Mouse (Mus musculus) midbrain, postnatal 0 days (tissue): Measurements from ENCODE around the gene 2310033P09Rik. TPM values are rescaled to one million over a fixed set of nuclear protein-coding genes. Genes with fewer than 3 reads are reported as not detected.

Experiments
- ATAC-seq: fragments of 200-750 bp; cut with Nextera tagmentation; 2 replicates; pipeline ENCODE4 v1.8.0; 2017; ENCODE audit warnings: moderate number of reproducible peaks, mild to moderate bottlenecking, moderate TSS enrichment, moderate library complexity; ENCODE audit not compliant: low FRiP score
- DNase-seq: peaks from one replicate; pipeline ENCODE4 v3.0.0-alpha.2; 2015; ENCODE audit warnings: low spot score
- H3K27ac ChIP-seq: fragments of 300-500 bp; sonication (generic); 2 replicates; pipeline ENCODE4 v1.5.1; 2014; ENCODE audit warnings: low read depth, mild to moderate bottlenecking, low read length, mixed read lengths
- H3K27me3 ChIP-seq: fragments of 300-500 bp; sonication (generic); 2 replicates; pipeline ENCODE4 v1.6.1; 2014; ENCODE audit warnings: low read length, control low read depth, mixed read lengths; ENCODE audit not compliant: insufficient read depth
- H3K36me3 ChIP-seq: fragments of 300-500 bp; sonication (generic); 2 replicates; pipeline ENCODE4 v1.6.1; 2014; ENCODE audit warnings: low read length, control low read depth, mixed read lengths; ENCODE audit not compliant: insufficient read depth
- H3K4me1 ChIP-seq: fragments of 300-500 bp; sonication (generic); 2 replicates; pipeline ENCODE4 v1.6.1; 2014; ENCODE audit warnings: mild to moderate bottlenecking, control low read depth, antibody characterized with exemption, low read length, mixed read lengths; ENCODE audit not compliant: insufficient read depth
- H3K4me2 ChIP-seq: fragments of 300-500 bp; sonication (generic); 2 replicates; pipeline ENCODE4 v1.6.1; 2014; ENCODE audit warnings: low read depth, mild to moderate bottlenecking, low read length, mixed read lengths; ENCODE audit not compliant: poor library complexity, severe bottlenecking
- H3K4me3 ChIP-seq: fragments of 300-500 bp; sonication (generic); 2 replicates; pipeline ENCODE4 v1.5.1; 2014; ENCODE audit warnings: low read depth, mild to moderate bottlenecking, low read length, moderate library complexity
- H3K9ac ChIP-seq: fragments of 300-500 bp; sonication (generic); replicated peaks from 2 replicates; pipeline ENCODE4 v1.6.1; 2014; ENCODE audit warnings: mild to moderate bottlenecking, low read length, moderate library complexity, mixed read lengths; ENCODE audit not compliant: poor library complexity, severe bottlenecking
- H3K9me3 ChIP-seq: fragments of 300-500 bp; sonication (generic); 2 replicates; pipeline ENCODE4 v1.6.1; 2016; ENCODE audit warnings: low read length, control low read depth
- CTCF ChIP-seq: IDR thresholded peaks from 2 replicates; pipeline ENCODE4 v1.5.1; 2016; ENCODE audit warnings: antibody characterized with exemption, mild to moderate bottlenecking
- WGBS: fragments of 180-500 bp; shearing (Covaris S2); extraction: QIAGEN DNeasy Blood & Tissue Kit; methylation state at CpG from one replicate; pipeline ENCODE4 v1.1.7; 2014; 5-methylcytosine and 5-hydroxymethylcytosine counted together
- polyA plus RNA-seq: library from polyadenylated mRNA; unstranded; fragments of >200 nt; fragmentation: Nextera tagmentation; extraction: Ambion mirVana; gene quantifications from 2 replicates; pipeline ENCODE4 v1.2.1, GENCODE M21; 2015
- total RNA-seq: library from RNA; depleted of rRNA; stranded (reverse); fragments of >200 nt; gene quantifications from 2 replicates; pipeline ENCODE4 v1.2.3, GENCODE M21; 2014

2310033P09Rik gene
- total and polyA plus RNA-seq, 2 experiments from 2014 or later, result 7.0 to 28.3 TPM

- 87% methylated on average over 6 of the region's 6 CpGs for WGBS
- no peaks in the 10 kb centered on the region for H3K9me3 ChIP-seq
- H3K4me1 ChIP-seq, result no peaks in the 10 kb centered on the region
- DNase-seq, result no peak
- no peak overlapping the region for H3K9ac ChIP-seq
- TF ChIP-seq CTCF, result no peak
- H3K4me2 ChIP-seq, result no peak overlapping the region
- ATAC-seq, result no peak
- H3K27me3 ChIP-seq, result no peaks in the 10 kb centered on the region
- H3K36me3 ChIP-seq, result peaks cover 39% of the 10 kb centered on the region
- no peak overlapping the region for H3K4me3 ChIP-seq
- no peak overlapping the region for H3K27ac ChIP-seq
Observed at GRCm38 (mm10) chr11:59187706-59188105, 20.4 kb upstream of the 2310033P09Rik start.

GRCm38 (mm10) chr11:59191231-59192058 lies 16.7 kb upstream of the 2310033P09Rik start:
- Histone ChIP-seq H3K4me3 (peak overlapping the region; percentile 76), H3K4me2 (peak overlapping the region; percentile 64), H3K27me3 (no peaks in the 10 kb centered on the region), H3K27ac (peak overlapping the region; percentile 87), H3K36me3 (peaks cover 5% of the 10 kb centered on the region), H3K9me3 (no peaks in the 10 kb centered on the region), H3K9ac (peak overlapping the region; percentile 80), H3K4me1 (no peaks in the 10 kb centered on the region)
- DNase-seq (peak; percentile 92), ATAC-seq (peak; percentile 92)
- WGBS, result under 1% methylated on average over 55 of the region's 59 CpGs
- TF ChIP-seq CTCF, result no peak

- Histone ChIP-seq H3K9ac (peak within 1 kb of the TSS; percentile 80), H3K9me3 (no peaks in the 10 kb centered on the region), H3K36me3 (no peaks in the 10 kb centered on the region), H3K4me1 (no peaks in the 10 kb centered on the region), H3K27ac (peak within 1 kb of the TSS; percentile 87), H3K4me3 (peak within 1 kb of the TSS; percentile 76), H3K27me3 (no peaks in the 10 kb centered on the region), H3K4me2 (peak within 1 kb of the TSS; percentile 64)
- DNase-seq (no peak), ATAC-seq (peak; percentile 10; the same call in 1 of the 2 replicates)
- no peak for TF ChIP-seq CTCF
- WGBS, result 5% methylated on average over 15 of the region's 16 CpGs
Observed at GRCm38 (mm10) chr11:59192059-59192386, 16.1 kb upstream of the 2310033P09Rik start, which contains the start of gene Guk1. Gene Guk1 (minus strand): TSS chr11:59192212.

- Histone ChIP-seq H3K36me3 (no peaks in the 10 kb centered on the region), H3K9ac (no peak overlapping the region), H3K4me2 (no peak overlapping the region), H3K27me3 (no peaks in the 10 kb centered on the region), H3K27ac (no peak overlapping the region), H3K4me1 (peaks cover 1% of the 10 kb centered on the region; the same call in 1 of the 2 replicates), H3K9me3 (no peaks in the 10 kb centered on the region), H3K4me3 (no peak overlapping the region)
- no peak for TF ChIP-seq CTCF
- DNase-seq (no peak), ATAC-seq (no peak)
Observed at GRCm38 (mm10) chr11:59196230-59196629, 11.9 kb upstream of the 2310033P09Rik start.

- Histone ChIP-seq H3K9me3 (no peaks in the 10 kb centered on the region), H3K4me3 (peak overlapping the region; percentile 87), H3K9ac (peak overlapping the region; percentile 78), H3K27me3 (no peaks in the 10 kb centered on the region), H3K4me2 (peak overlapping the region; percentile 90), H3K27ac (peak overlapping the region; percentile 63), H3K36me3 (peaks cover 6% of the 10 kb centered on the region; the same call in 1 of the 2 replicates), H3K4me1 (peaks cover 5% of the 10 kb centered on the region; the same call in 1 of the 2 replicates)
- 36% methylated on average over 16 of the region's 16 CpGs for WGBS
- ATAC-seq, result peak; percentile 18; the same call in 1 of the 2 replicates
- TF ChIP-seq CTCF, result no peak
- no peak for DNase-seq
Observed at GRCm38 (mm10) chr11:59201216-59202002, 6.7 kb upstream of the 2310033P09Rik start.
